Mouse (Mus musculus): ENCODE data around the gene Golga7b. TPM values are rescaled to one million over a fixed set of nuclear protein-coding genes. Genes with fewer than 3 reads are reported as not detected.

The Golga7b gene
- polyA plus RNA-seq, 1 experiment from 2014 or later: 0.34 TPM

DNA sequence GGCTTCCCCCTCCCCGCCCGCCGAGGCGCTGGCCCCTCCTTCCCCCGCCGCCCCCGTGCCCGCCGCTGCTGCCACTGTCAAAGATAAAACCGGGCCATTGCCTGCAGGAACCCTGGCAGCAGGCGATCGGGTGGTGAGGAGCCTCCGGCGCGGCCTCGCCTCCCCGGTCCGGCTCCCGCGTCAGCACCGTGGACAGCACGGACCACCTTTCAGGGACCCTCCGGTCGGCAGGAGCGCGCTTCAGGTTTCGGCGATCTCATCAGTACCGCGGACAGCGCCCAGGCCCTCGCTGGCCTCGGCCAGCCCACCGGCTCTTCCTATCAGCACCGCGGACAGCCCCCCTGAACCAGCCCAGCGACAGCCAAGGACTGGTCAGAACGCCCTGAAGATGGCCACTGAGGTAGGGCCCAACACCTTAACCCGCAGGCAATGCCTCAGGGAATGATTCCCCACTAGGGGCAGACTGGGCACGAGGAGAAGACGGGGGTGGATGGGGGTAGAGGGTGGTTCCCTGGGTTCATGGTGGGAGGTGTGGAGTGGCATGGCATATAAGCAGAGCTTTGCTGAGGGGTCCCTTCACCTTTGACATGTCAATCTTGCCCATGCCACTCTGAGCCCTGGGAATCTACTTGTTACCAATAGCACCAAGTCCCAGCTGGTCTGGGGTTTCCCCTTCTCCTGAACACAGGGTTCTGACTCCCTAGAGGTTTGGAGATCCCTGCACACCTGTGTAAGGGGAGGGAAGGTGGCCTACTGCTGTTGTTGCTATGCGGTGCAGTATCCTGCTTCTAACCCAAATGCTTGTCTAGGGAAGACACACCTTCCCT is 8.6 kb downstream of the Golga7b start:
- Histone ChIP-seq H3K4me2 (peak overlapping the region; percentile 69), H3K4me1 (peaks cover 8% of the 10 kb centered on the region), H3K36me3 (no peaks in the 10 kb centered on the region), H3K9ac (no peak overlapping the region), H3K27me3 (peaks cover 33% of the 10 kb centered on the region), H3K4me3 (replicated peaks) (peak overlapping the region; percentile 41), H3K27ac (no peak overlapping the region), H3K9me3 (replicated peaks) (no peaks in the 10 kb centered on the region)
- 3% methylated on average over 36 of the region's 42 CpGs for WGBS
- ATAC-seq (replicated peaks; ENCODE audit: low FRiP score): peak; percentile 97

DNA sequence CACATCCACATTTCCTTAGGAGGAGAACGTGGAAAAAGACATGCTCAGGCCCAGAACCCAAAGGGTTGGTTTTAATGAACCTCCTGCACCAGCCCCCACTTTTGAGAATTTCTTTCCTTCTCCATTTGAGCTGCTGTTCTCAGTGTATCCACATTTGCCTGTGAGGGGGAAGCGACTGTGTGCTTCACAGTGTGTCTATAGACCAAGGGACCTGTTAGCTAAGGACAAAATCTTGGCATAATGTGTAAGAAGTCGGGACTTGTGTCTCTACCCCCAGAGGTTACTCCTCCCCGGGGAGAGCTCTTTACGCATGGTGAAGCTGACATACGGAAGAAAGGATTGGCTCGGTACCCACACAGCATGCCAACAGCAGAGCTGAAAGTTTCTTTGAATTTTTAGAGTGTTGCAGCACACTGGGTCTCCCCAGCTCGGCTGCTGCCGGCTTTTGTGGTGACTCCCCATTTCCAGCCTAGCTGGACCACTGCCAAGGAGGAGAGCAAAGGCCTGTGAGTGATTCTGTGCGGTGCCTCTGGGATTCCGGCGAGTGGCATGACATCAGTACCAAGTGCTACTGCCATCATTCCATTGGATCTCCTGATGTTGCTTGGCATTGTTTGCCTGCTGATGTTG is 9.4 kb downstream of the Golga7b start:
- Histone ChIP-seq H3K27me3 (peaks cover 33% of the 10 kb centered on the region), H3K9me3 (replicated peaks) (no peaks in the 10 kb centered on the region), H3K27ac (no peak overlapping the region), H3K36me3 (no peaks in the 10 kb centered on the region), H3K4me2 (no peak overlapping the region), H3K4me3 (replicated peaks) (no peak overlapping the region), H3K9ac (no peak overlapping the region), H3K4me1 (peaks cover 8% of the 10 kb centered on the region)
- ATAC-seq (replicated peaks; ENCODE audit: low FRiP score): no peak
- 88% methylated on average over 12 of the region's 12 CpGs for WGBS

DNA sequence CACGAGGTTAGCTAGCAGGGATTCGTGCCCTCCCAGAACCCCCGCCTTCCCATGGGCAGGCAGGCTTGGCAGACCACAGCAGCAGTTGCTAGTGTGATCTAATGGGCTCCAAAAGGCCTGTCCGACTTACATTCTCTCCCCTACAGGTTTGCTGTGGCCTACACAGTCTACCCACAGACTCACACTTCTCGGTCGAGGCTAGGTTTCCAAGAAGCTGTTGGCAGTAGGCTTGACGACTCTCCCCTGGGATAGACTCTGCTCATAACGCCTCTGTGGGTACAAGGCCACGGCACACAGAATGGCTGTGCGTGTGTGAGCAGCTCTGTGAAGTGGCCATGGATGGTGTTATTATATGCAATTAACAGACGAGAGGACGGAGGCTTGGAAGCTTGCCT is 9.9 kb downstream of the Golga7b start:
- Histone ChIP-seq H3K4me2 (no peak overlapping the region), H3K27me3 (peaks cover 27% of the 10 kb centered on the region), H3K4me3 (replicated peaks) (no peak overlapping the region), H3K9ac (no peak overlapping the region), H3K9me3 (replicated peaks) (no peaks in the 10 kb centered on the region), H3K27ac (no peak overlapping the region), H3K4me1 (peaks cover 8% of the 10 kb centered on the region), H3K36me3 (no peaks in the 10 kb centered on the region)
- no peak for ATAC-seq (replicated peaks; ENCODE audit: low FRiP score)
- 89% methylated on average over 12 of the region's 12 CpGs for WGBS

DNA sequence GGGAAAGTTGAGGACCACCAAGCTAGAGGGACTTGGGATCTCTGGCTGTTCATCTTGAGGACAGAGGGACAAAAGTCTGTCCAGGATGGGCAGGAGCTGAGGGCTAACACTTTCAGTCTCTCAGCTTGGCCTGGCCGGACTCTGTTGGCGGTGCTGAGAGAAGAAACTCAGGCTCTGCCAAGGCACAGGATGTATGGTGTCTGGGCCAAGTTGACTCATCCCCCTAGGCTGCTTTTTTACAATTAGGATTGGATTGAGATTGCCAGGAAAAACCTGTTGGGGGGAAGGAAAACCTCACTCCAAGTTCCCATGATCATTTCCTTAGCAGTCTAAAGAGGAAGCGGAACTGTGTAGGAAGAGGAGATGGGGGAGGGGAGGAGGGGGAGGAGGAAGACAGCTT is 10.7 kb downstream of the Golga7b start:
- Histone ChIP-seq H3K36me3 (no peaks in the 10 kb centered on the region), H3K4me1 (peaks cover 8% of the 10 kb centered on the region), H3K4me2 (no peak overlapping the region), H3K9me3 (replicated peaks) (no peaks in the 10 kb centered on the region), H3K9ac (no peak overlapping the region), H3K27me3 (peaks cover 24% of the 10 kb centered on the region), H3K4me3 (replicated peaks) (no peak overlapping the region), H3K27ac (no peak overlapping the region)
- ATAC-seq (replicated peaks; ENCODE audit: low FRiP score): no peak
- 82% methylated on average over 3 of the region's 3 CpGs for WGBS

DNA sequence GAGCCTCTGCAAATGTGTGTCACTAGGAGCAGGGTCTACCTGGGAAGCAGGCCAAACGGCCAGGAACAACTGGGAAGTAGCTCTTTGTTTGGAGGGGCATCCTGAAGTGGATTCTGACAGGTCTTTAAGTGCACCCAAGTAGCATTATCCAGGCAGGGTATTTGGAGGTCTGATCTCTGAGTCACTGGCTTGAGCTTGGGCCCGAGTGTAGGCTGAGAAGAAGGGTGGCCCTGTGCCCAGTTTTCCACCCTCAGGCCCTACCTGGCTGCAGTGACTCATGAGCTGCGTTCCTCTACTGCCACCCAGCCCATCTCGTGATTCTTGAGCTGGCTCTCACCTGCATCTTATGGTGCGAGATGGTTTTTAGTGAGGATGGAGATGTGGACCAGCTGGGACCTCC is 11.2 kb downstream of the Golga7b start:
- Histone ChIP-seq H3K4me3 (replicated peaks) (no peak overlapping the region), H3K9me3 (replicated peaks) (no peaks in the 10 kb centered on the region), H3K4me2 (no peak overlapping the region), H3K36me3 (no peaks in the 10 kb centered on the region), H3K9ac (no peak overlapping the region), H3K27ac (no peak overlapping the region), H3K27me3 (peaks cover 18% of the 10 kb centered on the region), H3K4me1 (peaks cover 8% of the 10 kb centered on the region)
- no peak for ATAC-seq (replicated peaks; ENCODE audit: low FRiP score)
- WGBS: 72% methylated on average over 5 of the region's 5 CpGs

DNA sequence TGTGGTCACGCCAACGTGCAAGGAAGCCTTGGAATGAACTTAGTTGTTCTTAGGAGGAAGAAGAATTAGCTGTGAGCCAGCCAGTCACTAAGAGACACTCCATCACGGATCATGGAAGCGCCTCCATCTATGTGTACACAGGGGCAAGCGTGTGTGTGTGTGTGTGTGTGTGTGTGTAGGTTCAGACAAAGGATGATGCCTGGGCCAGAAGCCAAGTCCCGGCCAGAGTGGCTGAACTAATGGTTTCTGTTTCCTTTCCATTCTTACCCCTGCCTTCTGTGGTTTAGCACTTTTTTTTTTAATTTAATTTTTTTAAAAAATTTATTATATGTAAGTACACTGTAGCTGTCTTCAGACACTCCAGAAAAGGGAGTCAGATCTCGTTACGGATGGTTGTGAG is 13.1 kb downstream of the Golga7b start:
- H3K27ac ChIP-seq: no peak overlapping the region
- H3K9me3 ChIP-seq (replicated peaks): no peaks in the 10 kb centered on the region
- no peak overlapping the region for H3K4me2 ChIP-seq
- no peak for ATAC-seq (replicated peaks; ENCODE audit: low FRiP score)
- no peak overlapping the region for H3K4me3 ChIP-seq (replicated peaks)
- peaks cover 5% of the 10 kb centered on the region for H3K4me1 ChIP-seq
- peaks cover 1% of the 10 kb centered on the region for H3K27me3 ChIP-seq
- WGBS: 80% methylated on average over 8 of the region's 8 CpGs
- no peaks in the 10 kb centered on the region for H3K36me3 ChIP-seq
- no peak overlapping the region for H3K9ac ChIP-seq

DNA sequence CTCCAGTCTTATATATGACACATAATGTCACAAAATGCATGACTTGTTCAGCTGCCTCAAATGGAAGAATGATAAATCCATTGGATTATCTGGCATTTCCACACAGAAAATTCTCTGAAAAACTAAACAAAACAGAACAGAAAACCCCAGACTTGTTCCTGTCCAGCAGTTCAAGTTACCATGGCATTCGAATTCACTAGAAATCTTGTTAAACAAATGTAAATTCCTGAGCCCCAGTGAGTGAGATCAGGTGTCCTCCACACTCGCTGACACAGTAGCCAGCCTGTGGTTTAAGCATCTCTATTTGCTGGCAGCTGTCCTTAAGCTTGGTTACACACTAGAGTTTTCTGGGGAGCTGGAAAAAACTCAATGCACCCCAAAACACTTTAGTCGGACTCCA is 16.1 kb downstream of the Golga7b start:
- Histone ChIP-seq H3K9me3 (replicated peaks) (no peaks in the 10 kb centered on the region), H3K27ac (no peak overlapping the region), H3K36me3 (no peaks in the 10 kb centered on the region), H3K4me3 (replicated peaks) (no peak overlapping the region), H3K27me3 (0 out of 2 replicates have a peak, but pooled peaks cover 8% of the 10 kb centered on the region), H3K4me2 (no peak overlapping the region), H3K4me1 (peaks cover 4% of the 10 kb centered on the region), H3K9ac (no peak overlapping the region)
- 36% methylated on average over 3 of the region's 3 CpGs for WGBS
- no peak for ATAC-seq (replicated peaks; ENCODE audit: low FRiP score)

DNA sequence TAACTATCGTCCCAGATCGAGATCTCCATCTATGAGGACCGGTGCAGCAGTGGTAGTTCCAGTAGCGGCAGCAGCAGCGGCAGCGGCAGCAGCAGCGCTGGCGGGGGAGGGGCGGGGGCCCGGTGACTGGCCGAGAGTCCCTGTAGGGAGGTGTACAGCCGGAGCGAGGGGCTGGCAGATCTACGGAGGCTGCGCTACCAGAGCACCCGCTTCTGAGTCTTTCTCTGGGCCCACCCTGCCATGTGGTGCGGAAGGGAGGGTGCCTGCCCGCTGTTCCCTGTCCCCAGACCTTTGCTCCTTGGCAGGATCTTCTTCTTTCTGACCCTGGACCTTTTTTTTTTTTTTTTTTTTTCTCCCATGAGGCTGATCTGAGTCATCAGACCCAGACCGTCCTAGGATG is 21.0 kb downstream of the Golga7b start:
- H3K36me3 ChIP-seq: no peaks in the 10 kb centered on the region
- peak overlapping the region; percentile 53 for H3K4me2 ChIP-seq
- H3K27me3 ChIP-seq: peaks cover 23% of the 10 kb centered on the region
- H3K9me3 ChIP-seq (replicated peaks): no peaks in the 10 kb centered on the region
- no peak overlapping the region for H3K27ac ChIP-seq
- WGBS: under 1% methylated on average over 19 of the region's 19 CpGs
- no peak overlapping the region for H3K9ac ChIP-seq
- no peak overlapping the region for H3K4me3 ChIP-seq (replicated peaks)
- ATAC-seq (replicated peaks; ENCODE audit: low FRiP score): no peak
- peaks cover 4% of the 10 kb centered on the region for H3K4me1 ChIP-seq

DNA sequence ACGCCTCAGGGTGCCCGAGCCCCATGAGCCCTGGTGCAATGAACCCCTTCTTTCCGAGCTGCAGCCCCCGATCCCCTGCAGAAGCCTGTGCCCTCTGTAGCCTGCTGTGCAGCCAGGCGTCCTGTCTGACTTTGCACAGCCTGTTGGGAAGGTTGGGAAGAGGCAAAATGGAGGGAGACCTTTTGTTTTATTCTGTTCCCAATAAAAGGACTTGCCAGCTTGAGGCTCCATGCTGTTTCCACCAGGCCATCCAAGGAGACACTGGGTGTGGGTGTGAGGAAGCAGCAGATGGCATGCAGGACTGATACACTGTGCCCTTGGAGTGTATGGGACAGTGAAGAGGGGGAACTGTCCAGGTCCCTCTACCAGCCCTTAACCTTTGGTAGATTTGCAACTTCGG is 22.7 kb downstream of the Golga7b start:
- Histone ChIP-seq H3K27ac (no peak overlapping the region), H3K4me3 (replicated peaks) (no peak overlapping the region), H3K27me3 (peaks cover 23% of the 10 kb centered on the region), H3K9ac (no peak overlapping the region), H3K4me1 (peaks cover 4% of the 10 kb centered on the region), H3K4me2 (no peak overlapping the region), H3K9me3 (replicated peaks) (no peaks in the 10 kb centered on the region), H3K36me3 (no peaks in the 10 kb centered on the region)
- 50% methylated on average over 6 of the region's 6 CpGs for WGBS
- no peak for ATAC-seq (replicated peaks; ENCODE audit: low FRiP score)

DNA sequence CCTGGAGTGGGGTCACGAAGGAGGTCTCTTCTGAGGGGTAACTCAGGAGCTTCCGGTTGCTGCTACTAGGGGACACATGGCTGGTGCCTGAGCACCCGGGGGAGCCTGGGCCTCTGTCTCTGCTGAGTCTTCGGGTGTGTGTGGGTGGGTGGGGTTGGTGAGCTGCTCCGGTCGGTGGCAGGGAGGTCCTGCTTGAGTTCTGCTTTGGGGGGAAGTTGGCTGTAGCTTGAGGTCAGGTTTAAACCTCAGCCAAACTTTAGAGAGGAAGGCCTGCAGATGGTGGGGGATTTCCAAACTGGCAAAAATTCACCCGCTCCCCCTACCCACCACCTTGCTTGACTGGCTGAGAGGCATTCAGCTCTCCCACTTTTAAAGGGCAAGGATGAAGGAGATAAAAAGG is 23.8 kb downstream of the Golga7b start:
- no peak overlapping the region for H3K4me3 ChIP-seq (replicated peaks)
- H3K9ac ChIP-seq: no peak overlapping the region
- H3K27me3 ChIP-seq: peaks cover 23% of the 10 kb centered on the region
- no peak for ATAC-seq (replicated peaks; ENCODE audit: low FRiP score)
- H3K36me3 ChIP-seq: no peaks in the 10 kb centered on the region
- no peaks in the 10 kb centered on the region for H3K9me3 ChIP-seq (replicated peaks)
- H3K4me1 ChIP-seq: peaks cover 4% of the 10 kb centered on the region
- no peak overlapping the region for H3K27ac ChIP-seq
- 76% methylated on average over 7 of the region's 7 CpGs for WGBS
- no peak overlapping the region for H3K4me2 ChIP-seq

DNA sequence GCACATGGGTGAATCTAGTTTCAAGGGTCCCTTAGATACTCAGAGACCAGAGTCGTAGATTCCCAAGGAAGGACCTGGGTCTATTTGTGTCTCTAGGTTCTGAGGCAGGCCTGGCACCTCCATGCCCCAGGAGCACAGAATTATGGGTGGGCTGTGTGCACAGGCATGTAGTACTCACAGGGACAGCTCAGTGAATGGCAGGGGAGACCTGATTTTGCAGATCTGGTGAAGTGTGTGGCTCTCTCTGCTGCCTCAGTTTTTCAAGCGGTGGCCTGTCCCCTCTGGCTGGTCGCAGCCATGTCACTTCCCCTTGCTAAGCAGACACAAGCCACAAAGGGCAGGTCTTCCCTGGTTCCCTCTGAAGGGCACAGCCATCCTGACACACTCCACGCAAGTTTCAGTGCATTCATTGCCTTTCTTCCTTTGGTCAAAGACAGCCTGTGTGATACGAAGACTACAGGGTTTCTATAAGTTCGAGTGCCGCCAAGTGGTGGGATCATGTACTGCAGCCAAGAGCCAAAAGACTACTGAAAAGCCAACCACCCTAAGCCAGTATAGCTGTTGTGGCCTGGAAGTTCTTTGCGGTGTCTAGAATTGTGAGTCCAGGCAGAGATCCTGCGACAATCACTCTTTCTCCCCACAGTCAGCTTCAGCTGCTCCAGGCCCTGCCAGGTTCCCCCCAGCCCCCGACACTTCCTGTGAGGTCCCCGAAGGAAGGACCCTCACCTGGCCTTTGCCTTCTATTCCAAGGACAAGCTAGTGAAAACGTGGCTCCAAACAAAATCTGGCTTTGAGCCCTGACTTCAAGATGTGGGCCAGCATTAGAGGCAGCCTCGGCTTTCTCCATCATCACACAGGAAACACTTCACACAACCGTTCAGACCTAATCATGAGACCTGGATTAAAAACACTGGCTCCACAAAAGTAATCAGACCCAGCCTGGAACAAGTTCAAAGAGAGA is 24.9 kb downstream of the Golga7b start:
- Histone ChIP-seq H3K9me3 (replicated peaks) (no peaks in the 10 kb centered on the region), H3K4me1 (peaks cover 4% of the 10 kb centered on the region), H3K36me3 (no peaks in the 10 kb centered on the region), H3K27me3 (peaks cover 24% of the 10 kb centered on the region), H3K4me3 (replicated peaks) (no peak overlapping the region), H3K4me2 (no peak overlapping the region), H3K9ac (no peak overlapping the region), H3K27ac (no peak overlapping the region)
- 39% methylated on average over 14 of the region's 14 CpGs for WGBS
- no peak for ATAC-seq (replicated peaks; ENCODE audit: low FRiP score)

DNA sequence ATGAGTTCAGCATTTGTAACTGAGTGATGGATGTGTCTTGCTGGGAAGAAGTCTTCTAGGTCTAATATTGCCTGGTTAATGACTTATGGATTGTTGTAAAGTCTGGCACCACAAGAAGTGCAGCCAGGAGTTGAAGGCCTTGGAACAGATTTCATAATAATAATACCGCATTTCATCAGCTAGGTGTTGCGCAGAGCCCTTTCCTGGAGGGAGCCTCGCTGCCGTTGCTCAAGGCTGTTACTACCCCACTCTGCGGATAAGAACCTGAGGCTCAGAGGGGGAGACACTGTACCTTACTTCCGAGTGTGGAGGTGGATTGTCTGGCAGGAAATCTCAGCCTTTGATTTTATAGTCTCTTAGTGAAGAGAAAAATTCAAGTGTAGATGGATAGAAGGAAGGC is 29.9 kb downstream of the Golga7b start:
- no peak overlapping the region for H3K4me2 ChIP-seq
- no peak for ATAC-seq (replicated peaks; ENCODE audit: low FRiP score)
- peaks cover 4% of the 10 kb centered on the region for H3K4me1 ChIP-seq
- no peak overlapping the region for H3K27ac ChIP-seq
- H3K36me3 ChIP-seq: no peaks in the 10 kb centered on the region
- no peaks in the 10 kb centered on the region for H3K9me3 ChIP-seq (replicated peaks)
- peaks cover 3% of the 10 kb centered on the region for H3K27me3 ChIP-seq
- no peak overlapping the region for H3K4me3 ChIP-seq (replicated peaks)
- 82% methylated on average over 6 of the region's 6 CpGs for WGBS
- H3K9ac ChIP-seq: no peak overlapping the region

Data from kidney, embryonic 15.5 days (tissue).